Mouse (Mus musculus) ES-CJ7 (cell line): ENCODE measurements around the gene Creb5.

Experiments
- DNase-seq: peaks from one replicate; pipeline ENCODE4 v3.0.0; 2011; ENCODE audit warnings: low read depth, low spot score

Gene Creb5

DNA sequence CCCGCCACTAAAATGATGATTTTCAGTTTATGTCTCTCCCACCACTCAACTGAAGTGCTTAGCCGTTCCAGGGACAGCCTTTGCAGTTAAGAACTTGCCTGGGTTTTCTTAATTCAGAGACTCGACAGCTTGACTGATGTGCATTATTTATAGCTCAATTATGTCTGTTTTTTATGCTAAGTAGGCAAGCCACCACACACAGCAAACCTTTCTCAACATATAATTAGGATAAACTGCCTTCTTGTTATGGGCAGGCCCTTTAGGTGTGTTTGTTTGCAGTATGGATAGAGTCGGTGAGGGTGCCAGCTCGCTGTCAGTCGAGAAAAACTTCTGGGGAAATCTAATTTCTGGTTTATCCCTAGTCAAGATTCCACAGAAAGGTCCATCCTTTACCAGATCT is 409.4 kb downstream of the Creb5 start:
- no peak for DNase-seq

DNA sequence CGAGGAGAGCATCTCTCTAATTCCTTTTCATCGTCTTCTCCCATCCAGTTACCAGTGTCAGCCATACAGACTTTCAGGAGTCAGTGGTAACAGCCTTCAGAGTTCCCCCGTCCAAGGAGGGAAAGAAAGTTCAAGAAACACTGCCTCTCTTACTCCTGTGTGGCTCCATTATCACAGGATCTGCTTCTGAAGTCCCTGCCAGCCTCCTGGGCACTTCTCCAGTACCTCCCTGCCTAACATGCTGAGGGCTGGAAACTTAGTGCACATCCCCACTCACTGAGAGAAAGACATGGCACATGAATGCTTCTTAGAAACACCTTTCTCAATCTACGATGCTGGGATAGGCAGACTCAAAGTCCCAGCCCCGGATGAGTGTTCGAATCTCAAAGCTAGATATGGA is 409.9 kb downstream of the Creb5 start:
- no peak for DNase-seq

DNA sequence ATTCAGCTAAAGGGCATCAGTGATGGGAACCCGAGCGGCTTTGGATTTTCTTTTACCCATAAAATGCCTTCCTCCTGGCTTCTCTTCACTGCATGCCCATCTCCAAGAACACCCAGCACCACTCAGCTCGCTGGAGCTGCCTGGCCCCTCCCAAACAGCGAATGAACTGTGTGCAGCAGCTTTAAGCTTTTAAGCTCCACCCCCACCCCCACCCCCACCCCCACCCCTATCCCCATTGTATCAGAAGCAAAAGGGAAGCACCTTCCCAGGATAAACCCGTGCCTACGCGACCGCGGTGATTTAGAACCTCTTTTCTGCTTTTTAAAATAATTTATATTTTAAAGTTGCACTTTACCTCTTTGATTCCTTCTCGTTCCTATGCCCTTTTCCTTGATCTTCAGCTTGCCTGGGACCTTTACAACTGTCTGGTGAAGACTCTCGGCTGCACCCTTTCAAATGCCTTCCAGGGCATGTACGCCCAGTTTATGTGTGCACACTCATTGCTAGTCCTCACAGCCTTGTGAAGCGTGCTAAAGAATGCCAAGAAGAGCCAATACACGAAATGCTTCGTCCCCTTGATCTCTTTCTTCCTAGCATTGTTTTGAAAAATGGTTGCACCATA is 411.2 kb downstream of the Creb5 start:
- peak; percentile 70 for DNase-seq

DNA sequence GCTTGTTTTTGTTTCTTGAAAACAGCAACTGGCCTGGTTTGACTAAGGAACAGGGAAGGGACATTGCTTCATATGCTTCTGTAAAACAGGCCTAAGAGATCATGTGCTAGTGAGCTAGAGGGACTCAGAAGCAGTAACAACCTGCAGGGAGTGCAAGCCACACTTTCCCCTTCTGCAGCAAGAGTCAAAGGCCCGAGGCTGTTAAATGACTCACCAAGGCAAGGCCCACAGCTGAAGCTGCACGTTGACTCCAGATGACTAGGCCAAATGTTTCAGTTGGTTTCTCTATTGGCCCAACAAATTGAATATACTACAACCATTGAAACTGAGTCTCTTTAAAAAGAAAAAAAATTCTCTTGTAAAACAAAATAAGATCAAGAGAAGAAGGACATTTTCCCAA is 417.4 kb downstream of the Creb5 start:
- DNase-seq: no peak

DNA sequence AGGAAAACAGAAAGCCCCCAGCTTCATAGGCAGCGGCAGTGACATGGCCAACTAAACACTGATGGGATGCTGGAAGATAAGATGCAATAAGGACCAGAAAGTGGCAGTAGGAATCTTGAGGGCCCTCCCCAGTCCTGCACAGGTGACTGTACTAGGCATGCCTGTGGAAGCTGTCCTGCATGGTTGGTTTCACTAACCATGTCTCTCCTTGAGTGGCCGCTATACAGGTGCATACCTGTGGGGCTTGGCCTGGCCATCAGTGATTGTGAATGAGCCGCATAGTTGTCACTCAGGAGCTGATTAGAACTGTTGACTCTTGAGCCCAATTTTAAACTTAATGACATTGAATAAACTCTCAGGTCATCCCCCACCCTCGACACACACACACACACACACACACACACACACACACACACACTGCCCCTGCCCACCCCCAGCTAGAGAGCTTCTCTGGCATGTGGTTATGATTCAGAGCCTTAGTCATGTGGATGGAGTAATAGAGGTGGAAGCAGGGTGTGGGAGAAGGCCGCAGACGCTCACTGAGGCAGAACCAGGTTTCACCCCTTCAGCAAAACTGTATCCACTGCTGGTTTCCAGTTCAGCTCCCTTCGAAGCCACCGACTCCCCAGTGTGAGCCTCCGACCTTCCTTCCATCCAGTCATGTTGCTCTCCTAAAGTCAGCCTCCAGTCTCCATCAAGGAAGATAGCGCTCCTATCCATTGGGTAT is 419.7 kb downstream of the Creb5 start:
- no peak for DNase-seq

DNA sequence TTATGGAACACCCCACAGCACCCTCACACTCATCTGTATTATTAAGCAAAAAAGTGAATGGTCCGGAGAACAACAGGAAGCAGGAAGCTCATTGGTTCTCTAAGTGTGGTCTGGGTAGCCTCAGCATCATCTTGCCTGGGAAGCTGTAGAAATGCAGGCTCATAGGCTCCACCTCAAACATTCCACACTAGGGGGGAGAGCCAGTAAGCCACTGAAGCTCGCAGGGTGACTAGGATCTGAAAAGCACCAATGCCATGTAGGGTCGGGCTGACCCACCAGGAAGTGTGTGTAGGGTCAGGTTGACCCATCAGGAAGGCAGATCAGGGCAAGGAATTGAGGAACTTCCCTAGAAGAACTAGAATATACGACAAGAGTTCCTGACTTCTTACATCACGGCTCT is 420.7 kb downstream of the Creb5 start:
- no peak for DNase-seq

DNA sequence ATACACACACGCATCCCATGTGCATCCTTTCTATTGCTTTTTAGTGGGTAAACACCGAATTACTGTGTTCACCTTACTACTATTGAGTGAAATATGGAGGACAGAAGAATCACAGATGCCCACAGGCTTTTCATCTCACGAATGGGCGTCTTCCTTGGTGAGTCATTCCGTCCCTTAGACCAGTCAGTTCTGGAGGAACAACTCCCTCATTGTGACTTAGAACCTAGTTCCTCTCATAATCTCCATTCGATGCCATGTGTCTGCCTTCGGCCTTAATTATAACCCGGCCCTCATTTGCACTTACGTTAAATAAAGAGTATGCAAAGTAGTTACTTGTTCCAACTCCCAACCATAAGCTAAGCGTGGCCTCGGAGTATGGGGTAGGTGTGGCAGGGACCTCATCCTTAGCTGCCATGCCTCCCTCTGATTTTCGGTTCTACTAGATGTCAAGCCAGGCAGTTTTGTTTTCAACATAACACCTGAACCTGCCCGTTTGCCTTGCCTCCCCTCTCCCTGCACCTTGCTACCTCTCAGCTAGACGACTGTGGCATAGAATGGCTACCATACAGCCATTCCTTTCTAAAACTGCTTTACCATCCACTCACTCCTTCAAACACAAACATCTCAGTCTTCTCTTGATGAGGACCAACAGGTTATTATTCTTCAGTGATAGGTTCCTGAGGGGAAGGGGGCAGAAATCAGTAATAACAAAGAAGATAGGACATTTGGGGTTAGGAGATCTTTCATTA is 422.8 kb downstream of the Creb5 start:
- no peak for DNase-seq

DNA sequence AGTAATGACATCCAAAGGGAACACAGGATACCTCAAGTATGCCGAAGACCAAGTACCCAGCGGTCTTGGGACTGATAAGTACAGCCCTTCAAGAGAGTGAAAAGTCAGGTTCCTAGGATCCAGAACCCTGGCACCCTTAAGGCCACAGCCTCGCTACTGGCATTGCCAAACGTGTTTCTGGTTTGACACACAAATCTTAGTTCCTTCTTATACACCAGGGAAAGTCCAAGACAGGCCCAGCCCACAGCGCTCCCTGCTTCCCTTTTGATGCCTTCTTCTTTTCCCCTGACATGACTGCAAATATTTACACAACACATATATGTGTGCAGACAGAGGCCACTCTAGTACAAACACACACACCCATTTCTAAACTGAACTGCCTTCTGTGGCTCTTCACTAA is 423.5 kb downstream of the Creb5 start:
- no peak for DNase-seq

DNA sequence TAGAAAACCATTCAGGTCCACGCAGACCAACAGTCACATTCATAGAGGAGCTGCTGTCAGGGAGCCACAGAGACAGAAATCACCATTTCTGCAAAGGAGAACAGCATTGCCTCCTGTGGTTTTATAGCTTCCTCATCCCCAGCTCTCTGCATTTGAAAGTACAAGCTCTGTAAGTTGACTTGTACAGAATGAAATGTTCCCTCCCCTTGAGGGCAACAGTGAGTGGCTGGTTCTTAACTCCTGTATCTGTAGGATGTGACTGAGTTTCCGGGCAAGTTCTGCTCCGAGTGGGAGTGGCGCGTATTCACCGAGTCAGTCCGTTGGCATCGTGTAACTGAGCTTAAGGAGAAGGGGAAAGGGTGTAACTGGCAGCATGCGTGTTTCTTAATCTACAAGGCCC is 426.1 kb downstream of the Creb5 start:
- DNase-seq: peak; percentile 12

DNA sequence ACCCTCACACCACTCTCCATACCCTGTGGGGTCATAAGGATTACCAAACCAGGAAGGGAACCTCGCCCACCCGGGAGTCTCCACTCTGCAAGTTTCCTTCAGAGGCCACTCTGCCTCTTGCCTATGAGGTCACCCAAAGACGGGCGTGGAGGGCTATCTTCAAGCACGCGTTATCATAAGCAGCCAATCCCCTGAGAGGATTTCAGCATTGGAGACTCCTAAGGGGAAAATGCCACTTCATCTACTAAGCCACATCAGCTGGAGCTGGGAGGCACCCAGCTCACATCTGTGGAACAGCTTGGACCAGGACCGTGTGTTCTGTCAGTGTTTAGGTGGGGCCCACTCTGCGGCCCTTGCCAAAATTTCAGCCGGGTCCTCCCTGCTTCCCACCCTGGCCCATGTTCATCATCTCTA is 427.8 kb downstream of the Creb5 start:
- no peak for DNase-seq

DNA sequence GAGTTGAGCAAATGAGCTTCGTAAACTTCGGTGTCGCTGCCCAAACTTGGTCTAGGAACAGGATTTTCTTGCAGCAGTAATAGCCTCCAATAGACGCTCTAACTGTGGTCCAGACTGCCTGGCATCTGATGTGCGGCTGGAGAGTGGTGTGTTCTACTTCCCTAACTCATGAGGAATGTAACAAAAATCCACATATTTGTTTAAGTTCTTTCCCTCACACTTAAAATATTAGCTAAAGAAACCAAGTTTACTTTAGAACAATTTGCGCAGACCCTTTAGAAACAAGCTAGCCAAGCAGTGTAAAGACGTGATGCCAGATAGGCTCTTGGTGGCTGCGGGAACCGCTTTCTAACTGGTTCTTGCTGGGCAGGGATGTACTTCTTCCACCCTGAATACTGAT is 428.9 kb downstream of the Creb5 start:
- no peak for DNase-seq

DNA sequence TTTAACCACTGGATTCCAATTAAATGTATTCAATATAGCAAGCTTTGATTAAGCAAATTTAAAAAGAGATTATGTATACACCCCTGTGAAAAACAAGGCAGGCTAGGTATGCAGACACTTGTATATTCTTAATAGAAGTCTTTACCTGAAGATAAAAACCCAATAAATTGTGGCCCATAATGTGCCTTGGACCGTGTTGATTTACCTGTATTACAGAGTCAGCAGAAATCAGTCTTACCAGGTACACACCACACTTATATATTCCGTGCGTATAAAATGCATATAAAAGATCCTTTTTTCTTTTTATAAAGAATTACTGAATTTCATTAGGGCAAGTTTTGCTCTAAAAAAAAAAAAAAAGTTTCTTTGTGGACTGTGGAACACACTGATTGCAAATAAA is 432.9 kb downstream of the Creb5 start:
- DNase-seq: no peak

DNA sequence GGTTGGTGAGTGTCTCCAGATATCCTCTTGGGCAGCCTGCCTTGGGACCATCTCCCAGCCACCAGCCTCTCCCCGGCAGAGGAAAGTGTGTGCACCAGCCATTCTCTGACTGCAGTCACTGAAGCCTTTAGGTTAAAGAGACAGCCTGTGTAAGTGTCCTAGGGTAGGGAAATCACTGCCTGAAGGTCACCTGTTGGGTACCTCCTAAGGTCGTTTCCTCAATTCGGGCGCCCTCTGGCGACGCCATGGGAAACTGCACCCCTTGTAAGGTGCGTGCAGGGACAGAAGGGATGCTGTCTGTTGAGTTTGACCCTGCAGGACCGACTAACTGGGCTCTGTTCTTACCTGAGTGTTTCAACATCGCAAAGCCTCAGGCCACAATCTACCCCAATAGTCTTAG is 434.5 kb downstream of the Creb5 start:
- peak; percentile 81 for DNase-seq

DNA sequence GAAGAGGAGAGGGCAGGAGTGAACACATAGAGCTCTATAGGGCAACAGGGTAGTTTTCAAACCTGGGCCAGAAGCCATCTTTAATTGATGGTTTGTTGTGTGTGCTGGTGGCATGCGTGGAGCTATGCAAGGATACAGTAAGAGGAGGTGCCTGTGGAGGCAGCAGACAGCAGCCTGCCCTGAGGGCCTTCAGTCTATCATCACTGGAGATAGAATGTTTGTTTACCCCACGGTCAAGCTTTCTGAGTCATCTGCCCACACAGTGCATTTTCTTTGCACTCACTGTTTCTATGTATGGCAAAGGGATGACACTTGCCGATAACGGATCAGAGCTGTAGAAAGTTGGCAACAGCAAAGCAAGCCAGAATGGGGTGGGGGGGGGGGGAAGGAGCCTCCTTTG is 435.6 kb downstream of the Creb5 start:
- DNase-seq: no peak

DNA sequence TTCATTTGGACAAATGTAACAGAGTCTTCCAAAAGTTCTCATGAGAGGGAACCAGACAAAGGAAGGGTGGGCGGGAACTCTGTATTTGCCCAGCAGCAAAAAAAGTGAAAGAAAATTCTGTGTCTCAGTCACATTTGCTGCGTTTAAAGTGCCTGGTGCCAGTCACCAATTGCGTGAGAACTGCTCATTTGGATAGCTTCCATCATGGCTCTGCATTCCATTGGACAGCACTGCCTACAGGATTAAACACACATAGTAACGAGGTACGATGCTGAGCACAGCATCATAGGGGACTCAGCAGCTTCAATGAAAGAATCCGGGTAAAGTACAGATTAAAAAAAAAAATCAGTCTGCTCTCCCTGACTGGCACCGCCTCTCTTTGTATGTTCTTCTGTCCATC is 443.4 kb downstream of the Creb5 start:
- DNase-seq: no peak

DNA sequence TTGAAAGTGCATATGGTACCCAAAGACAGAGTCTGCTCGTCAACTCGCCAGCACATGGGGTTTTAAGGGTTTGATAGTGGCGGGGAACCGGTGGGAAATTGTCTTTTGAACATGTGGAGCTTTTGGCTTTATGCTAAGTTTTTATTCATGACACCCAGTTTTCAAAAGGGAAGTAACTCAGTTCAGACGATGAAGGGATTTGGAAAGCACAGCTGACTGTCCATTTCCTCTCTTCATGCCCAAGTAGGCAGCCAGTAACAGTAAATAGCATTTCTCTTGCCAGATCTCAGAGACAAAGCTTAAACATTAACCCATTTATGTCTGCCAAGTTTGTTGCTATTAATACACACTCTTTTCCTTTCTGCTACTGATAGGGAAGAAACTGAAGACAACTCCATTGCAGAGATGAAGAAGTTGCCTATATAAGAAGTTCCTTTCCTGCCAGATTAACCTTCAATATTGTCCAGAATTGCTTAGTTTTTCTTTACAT is 444.0 kb downstream of the Creb5 start:
- DNase-seq: no peak

DNA sequence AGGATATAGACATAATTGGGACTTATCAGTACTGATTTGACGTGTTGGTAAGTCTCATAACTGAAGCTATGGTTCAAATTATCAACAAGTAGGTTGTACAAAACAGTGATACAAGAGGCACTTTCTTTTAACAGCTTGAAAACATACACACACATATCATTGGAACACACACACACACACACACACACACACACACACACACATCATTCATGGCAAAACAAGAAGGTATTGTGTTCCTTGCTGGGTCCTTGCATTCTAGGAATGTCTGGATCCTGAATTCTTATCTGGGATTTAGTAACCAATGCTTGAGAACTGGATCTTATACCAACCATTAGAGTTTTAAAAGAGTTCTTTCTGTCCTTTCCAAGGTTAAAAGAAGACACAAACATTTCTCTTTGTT is 446.5 kb downstream of the Creb5 start:
- DNase-seq: no peak

DNA sequence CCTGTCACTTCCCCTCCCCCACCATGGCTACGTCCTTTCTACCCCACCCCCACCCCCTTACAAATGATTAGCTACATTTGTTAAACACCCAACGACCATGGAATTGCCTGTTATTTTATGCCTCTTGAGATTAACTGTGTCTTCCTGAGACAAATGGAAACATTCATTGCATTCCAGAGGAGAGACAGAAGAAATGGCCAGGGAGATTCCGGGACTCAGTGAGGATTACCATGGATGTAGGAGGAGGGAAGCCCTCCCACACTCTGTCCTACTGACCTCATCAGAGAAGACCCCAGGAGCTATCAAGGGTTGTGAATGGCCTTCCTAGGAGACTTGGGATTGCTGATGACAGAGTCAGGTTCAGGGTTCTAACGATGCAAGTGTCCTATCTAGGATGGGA is 446.9 kb downstream of the Creb5 start:
- no peak for DNase-seq

DNA sequence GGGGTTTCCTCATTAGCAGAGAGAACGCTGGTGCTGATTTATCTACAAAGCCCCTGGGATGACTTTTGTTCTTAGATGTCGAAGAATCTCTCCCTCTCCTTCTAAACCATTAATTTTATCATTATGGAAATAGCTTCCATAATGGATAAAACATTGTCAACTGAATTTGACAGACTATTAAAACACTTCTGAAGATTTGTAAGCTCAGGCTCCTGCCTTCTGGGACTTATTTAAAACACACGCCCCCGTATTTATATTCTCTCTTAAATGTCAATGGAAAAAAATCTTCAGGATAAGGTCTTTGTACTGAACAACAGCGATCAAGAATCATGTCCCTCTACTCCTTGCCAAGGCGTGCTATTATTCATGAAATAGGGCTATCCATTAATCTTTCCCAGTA is 448.6 kb downstream of the Creb5 start:
- DNase-seq: no peak

DNA sequence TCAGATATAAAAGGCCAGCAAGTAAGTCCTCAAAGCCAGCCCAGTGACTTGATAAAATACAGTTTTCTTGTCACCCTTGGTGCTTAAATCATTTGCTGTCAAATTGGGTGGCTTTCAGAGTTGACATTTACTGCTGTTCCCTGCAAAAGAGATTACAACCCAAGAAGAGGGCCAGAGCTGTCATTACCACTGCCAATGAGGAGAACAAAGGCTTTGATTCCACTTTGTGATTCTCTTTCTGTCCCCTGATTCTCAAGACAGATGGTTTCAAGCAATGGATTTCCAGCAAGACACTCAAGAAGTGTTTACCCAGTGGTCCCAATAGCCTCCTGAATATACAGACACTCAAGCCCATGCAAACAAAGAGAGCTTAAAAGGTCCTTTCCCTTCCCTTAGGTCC is 451.1 kb downstream of the Creb5 start:
- no peak for DNase-seq

DNA sequence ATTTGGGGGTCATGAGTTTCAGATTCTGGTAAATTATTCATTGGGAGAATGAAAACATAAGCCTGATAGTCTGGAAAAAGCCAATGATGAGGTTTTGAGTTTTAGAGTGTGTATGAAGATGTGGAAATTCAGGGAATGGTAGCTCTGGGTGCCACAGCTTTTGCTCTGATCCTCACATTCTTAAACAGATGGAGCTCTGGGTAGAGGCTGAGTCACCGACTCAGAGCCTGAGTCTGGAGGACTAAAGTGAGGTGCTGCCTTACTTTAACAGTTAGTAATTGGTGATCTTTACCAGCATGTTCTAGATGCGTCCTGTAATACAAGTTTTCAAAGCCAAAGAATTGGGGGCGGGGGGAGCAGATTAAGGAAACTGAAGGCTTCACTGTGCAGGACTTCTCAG is 454.2 kb downstream of the Creb5 start:
- no peak for DNase-seq
